Mouse (Mus musculus) layer of hippocampus, postnatal 36 days (tissue): ENCODE measurements around the gene Btg1. TPM values are rescaled to one million over a fixed set of nuclear protein-coding genes. Genes with fewer than 3 reads are reported as not detected.
A peak's percentile ranks its signal among the peaks of the same experiment; 100 is the strongest.

ENCODE experiments used
- DNase-seq, 2 experiments: peaks; one replicate each; pipeline ENCODE4 v3.0.0; 2022
- total RNA-seq, 2 experiments: library from RNA; stranded (reverse); gene quantifications; 2 replicates each; pipeline ENCODE4 v1.2.3; 2021

Btg1 gene
- total RNA-seq, 2 experiments from 2014 or later: 50.4 to 52.1 TPM

GRCm38 (mm10) chr10:96632271-96633144 lies 15.7 kb downstream of the Btg1 start:
- no peak for DNase-seq

DNA sequence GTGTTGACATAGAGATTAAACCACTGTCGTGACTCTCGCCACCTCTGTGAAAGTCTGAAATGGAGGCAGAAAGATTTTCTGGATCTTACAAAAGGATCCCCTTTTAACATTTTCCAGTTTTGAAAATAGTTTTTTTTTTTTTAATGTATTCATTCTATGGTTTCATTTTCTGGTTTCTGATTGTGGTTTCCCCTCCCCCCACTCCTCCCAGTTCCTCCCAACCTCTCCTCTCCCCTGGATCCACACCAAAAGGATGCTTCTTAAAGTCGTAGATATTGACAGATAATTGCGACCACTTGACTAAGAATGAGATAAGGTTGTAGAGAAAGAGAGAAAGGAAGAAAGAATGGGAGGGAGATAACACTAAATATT lies 16.3 kb downstream of the Btg1 start:
- DNase-seq: no peak

DNA sequence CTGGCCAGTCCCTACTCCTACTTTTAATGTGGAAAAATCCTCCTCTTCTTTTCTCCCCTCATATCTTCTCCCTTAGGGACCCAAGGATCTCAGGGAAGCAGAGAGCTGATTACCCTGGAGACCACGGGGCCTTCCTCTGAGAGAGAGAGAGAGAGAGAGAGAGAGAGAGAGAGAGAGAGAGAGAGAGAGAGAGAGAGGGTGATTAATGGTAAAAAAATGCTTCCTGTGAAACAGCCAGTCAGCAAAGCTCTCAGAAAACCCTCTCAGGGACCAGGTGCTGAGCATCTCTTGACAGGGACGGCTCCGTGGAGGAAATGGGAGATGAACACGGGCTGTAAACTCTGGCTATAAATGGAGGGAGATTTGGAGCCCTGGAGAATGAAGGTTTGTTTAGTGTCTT lies 18.7 kb downstream of the Btg1 start:
- no peak for DNase-seq

GRCm38 (mm10) chr10:96638477-96638876 lies 21.7 kb downstream of the Btg1 start:
- no peak for DNase-seq

GRCm38 (mm10) chr10:96642014-96642413 lies 25.2 kb downstream of the Btg1 start:
- no peak for DNase-seq

DNA sequence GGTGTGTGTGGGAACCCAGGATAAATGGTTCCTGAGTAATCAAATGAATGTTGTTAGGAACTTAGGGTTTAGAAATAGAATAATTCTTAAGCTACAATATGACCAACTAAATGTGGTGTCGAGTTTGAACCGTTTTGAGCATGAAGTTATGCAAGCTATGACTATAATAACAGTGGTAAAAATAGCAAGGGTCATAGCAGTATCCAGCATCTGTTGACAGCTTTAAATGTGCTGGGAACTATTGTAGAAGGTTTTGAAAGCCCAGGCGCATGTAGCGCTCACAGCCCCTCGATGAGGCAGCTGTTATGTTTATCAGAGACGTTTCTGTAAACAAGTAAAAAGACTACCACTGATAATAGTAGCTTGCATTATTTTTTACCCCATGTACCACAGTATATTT lies 25.9 kb downstream of the Btg1 start:
- DNase-seq: no peak

- no peak for DNase-seq
These were observed 28.4 kb downstream of the Btg1 start for GRCm38 (mm10) chr10:96645183-96645582.

GRCm38 (mm10) chr10:96646024-96646866 lies 29.4 kb downstream of the Btg1 start:
- DNase-seq: peak; percentile 43 to 50

- no peak for DNase-seq
These were observed 30.2 kb downstream of the Btg1 start for GRCm38 (mm10) chr10:96646867-96647462.

DNA sequence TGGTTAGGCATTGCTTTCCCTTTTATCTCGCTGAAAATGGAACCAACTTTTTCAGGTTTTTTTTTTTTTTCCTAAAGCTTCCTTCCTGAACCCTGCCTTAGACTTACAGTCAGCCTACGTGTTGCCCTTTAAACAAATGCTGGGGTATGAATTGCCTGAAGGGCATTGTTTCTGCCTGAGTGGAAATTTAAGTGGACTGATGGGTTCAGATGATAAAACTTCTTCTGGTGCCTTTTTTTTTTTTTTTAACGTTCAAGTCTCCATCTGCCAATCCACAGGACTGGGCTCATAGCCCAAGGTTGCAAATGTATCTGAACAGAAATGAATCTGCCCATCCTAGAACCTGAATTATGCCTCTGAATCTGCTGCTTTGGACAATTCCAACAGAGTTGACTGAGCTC lies 31.4 kb downstream of the Btg1 start:
- no peak for DNase-seq

DNA sequence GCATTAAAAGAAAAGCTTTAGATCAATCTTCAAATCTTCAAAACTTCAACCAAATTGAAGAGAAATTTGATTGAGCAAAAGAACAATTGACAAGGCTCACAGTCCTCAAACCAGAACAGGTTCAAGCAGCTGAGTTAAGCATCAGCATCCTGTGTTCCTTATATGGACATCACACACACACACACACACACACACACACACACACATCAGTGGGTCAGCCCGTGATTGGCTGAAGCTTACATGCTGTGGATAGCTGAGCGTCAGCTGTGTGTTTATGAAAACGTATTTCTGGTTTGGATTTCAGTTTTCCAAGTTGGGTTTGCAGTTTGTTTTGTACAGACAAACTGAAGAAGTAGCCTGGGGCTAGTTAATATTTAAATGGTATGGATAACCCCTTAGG lies 32.7 kb downstream of the Btg1 start:
- DNase-seq: no peak

DNA sequence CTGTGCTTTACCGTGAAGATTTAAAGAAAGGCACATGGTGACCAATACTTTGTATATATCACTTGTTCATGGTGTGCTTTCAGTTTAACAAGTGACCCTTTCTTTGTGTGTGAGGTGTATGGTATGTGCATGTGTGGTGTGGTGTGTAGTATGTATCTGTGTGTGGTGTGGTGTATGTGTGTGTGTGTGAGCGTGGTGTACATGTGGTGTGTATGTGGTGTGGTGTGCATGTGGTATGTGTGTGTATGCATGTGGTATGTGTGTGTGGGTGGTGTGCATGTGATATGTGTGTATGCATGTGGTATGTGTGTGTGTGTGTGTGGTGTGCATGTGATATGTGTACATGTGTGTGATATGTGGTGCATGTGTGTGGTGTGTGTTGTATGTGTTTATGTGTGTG lies 35.6 kb downstream of the Btg1 start:
- DNase-seq: no peak

- no peak for DNase-seq
These were observed 36.2 kb downstream of the Btg1 start for GRCm38 (mm10) chr10:96653030-96653429.

DNA sequence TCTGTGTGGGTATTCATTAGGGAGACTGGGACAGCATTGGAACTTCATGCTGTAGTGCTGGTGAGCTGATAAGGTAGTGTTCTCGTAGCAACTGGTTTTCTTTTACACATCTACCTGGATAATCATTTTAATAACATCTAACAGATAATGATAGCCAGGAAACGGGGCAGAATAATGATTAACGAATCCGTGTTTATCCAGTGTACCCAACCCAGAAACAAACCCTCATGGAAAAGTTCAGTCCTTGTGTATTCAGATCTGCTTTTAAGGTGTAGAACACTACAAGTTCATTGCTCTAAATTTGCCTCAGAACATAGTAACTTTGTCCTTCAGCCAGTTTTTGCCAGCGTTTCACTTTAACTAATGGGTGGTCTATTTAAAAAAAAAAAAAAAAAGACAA lies 37.3 kb downstream of the Btg1 start:
- DNase-seq: no peak

- no peak for DNase-seq
These were observed 37.8 kb downstream of the Btg1 start for GRCm38 (mm10) chr10:96654576-96654975.

GRCm38 (mm10) chr10:96655066-96655465 lies 38.3 kb downstream of the Btg1 start:
- no peak for DNase-seq

DNA sequence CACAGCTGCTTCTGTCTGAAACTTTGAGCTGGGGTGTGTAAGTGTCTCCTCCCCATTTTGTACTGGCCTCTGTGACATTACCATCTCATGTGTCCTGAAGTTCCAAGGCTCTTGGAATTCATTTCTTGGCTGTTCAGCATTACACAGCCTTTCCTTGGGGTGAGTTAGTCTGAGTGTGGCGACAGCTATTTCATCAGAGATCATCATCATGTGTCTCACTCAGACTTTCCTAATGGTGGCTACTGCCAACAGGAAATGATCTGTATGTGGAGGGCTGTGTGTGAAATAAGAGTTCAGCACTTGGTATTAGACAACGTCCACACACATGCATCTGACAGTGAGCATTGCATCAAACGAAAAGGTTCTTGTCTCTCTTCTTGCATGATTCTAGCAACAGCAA lies 39.4 kb downstream of the Btg1 start:
- no peak for DNase-seq

DNA sequence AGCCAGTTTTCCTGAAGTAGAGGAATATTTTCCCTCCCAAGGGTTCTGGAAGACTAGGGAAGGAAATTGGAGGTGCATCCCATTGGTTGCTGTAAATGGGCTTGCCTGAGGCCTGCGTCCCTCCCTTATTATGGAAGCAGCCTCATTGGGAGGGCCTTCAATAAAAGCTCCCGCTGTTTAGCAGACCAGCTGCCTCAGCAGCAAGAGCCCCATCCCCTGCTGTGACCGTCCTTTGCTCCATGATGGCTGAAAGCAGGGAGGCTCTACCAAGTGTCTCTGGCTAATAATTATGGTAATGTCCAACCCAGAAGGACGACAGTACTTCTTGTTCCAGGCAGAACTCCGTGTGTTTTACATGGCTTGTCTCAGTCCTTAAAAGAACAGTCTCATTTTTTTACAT lies 42.1 kb downstream of the Btg1 start:
- no peak for DNase-seq

- no peak for DNase-seq
These were observed 43.6 kb downstream of the Btg1 start for GRCm38 (mm10) chr10:96660280-96660985.

GRCm38 (mm10) chr10:96662976-96663375 lies 46.2 kb downstream of the Btg1 start:
- DNase-seq: no peak

DNA sequence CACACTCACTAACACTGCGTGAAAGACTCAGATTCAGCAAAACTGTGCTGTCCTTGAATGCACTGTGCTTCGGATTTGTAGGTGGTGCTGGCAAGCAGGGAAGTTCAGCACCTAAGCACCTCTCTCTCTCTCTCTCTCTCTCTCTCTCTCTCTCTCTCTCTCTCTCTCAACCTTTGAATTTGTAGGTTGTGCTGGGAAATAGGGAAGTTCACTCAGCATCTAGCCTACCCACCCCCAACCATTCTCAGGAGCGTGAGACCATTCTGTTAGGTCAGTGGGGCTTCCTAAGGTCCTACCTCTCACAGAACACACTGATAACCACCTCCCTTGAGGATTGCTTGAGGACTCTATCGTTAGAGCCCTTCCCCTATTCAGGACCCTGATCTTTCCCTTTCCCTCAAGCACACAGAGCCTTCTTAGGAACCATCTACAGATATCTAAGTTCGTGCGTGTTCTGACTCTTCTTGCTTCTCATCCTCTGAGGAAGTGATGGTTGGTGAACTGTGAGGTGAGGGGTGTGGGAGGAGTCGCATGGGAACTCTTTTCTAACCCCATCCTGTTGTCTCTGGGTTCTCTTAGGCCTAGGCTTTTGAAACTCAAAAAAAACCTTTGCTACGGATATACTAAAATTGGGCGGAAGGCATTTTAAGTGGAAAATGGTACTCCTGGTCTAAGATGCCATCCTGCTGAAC lies 47.1 kb downstream of the Btg1 start:
- no peak for DNase-seq
